Mouse (Mus musculus) heart, embryonic 10.5 days (tissue): ENCODE data around the gene Btn2a2. TPM values are rescaled to one million over a fixed set of nuclear protein-coding genes. Genes with fewer than 3 reads are reported as not detected.

Experiments used
- DNase-seq: peaks from one replicate; pipeline ENCODE4 v3.0.0-alpha.2; 2017; ENCODE audit warnings: low spot score
- H3K27ac ChIP-seq: fragments of 300-500 bp; sonication (generic); 2 replicates; pipeline ENCODE4 v1.5.1; 2016; ENCODE audit warnings: mild to moderate bottlenecking
- H3K27me3 ChIP-seq: fragments of 300-500 bp; sonication (generic); 2 replicates; pipeline ENCODE4 v1.6.1; 2016; ENCODE audit warnings: mild to moderate bottlenecking; ENCODE audit not compliant: poor library complexity, insufficient read depth, severe bottlenecking
- H3K36me3 ChIP-seq: fragments of 300-500 bp; sonication (generic); 2 replicates; pipeline ENCODE4 v1.6.1; 2016; ENCODE audit warnings: mild to moderate bottlenecking, moderate library complexity
- H3K4me1 ChIP-seq: fragments of 300-500 bp; sonication (generic); 2 replicates; pipeline ENCODE4 v1.6.1; 2016; ENCODE audit warnings: mild to moderate bottlenecking
- H3K4me3 ChIP-seq: fragments of 300-500 bp; sonication (generic); 2 replicates; pipeline ENCODE4 v1.5.1; 2016; ENCODE audit warnings: mild to moderate bottlenecking, moderate library complexity
- H3K9me3 ChIP-seq: fragments of 300-500 bp; sonication (generic); 2 replicates; pipeline ENCODE4 v1.6.1; 2016; ENCODE audit warnings: mild to moderate bottlenecking, moderate library complexity
- WGBS: fragments of 180-500 bp; shearing (Covaris S2); methylation state at CpG from one replicate; pipeline ENCODE4 v1.1.7; 2016; 5-methylcytosine and 5-hydroxymethylcytosine counted together
- polyA plus RNA-seq: library from polyadenylated mRNA; unstranded; fragments of >200 nt; fragmentation: Nextera tagmentation; extraction: Ambion mirVana; gene quantifications from 2 replicates; pipeline ENCODE4 v1.2.1, GENCODE M21; 2016

The Btn2a2 gene
- polyA plus RNA-seq, 1 experiment from 2014 or later, result 0.30 TPM

DNA sequence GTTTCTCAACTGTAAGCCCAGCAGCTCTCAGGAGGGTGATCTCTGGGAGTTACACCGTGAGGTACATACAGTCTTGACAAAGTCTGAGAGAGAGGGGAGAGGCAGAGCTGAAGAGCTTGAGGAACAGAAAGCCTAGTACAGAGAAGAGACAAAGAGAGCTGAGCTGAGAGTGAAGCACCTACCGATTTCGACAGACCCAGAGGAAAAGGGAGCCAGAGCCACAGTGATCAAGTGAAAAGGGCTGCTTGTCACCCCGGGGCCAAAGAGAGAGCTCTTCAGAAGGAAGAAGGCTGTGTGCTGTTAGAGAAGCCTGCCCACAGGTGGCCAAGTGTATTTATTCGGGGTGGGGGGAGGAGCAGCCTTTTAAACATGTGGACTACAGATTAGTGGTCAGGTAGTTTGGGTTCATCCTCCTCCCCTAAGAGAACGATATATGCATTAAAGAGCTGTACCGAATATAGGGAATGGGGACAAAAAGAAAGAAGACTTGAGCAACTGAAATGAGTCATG, 23.0 kb downstream of the Btn2a2 start, which contains the start of gene Btn1a1:
TSS of gene Btn1a1 (minus strand) at position 302 of the 510 bp plus-strand sequence.
- under 1% methylated on average over 7 of the region's 7 CpGs for WGBS
- H3K27ac ChIP-seq, result peak within 1 kb of the TSS; percentile 59

DNA sequence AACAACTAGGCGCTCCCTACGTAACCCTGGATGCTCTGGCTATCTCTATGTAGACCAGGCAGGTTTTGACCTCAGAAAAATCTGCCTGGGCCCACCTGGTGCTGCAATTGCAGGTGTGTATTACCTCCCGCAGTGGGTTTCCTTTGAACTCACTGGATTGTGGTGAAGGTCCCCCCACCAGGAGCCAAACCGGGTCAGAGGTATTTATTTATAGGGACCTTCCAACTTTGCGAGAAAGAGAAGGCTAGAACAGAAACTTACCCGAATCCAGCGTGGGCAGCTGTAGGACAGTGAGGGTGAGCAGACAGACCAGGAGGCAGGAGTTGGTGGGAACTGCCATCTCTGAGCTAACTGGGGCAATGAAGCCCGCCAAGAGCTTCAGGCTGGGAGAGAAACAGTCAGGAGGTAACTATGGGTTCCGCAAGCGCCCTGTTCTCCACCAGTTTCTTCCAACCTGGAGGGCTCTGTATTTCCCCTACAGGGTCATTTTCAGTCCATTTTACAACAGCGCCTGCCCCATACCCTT, 23.8 kb downstream of the Btn2a2 start:
- WGBS, result under 1% methylated on average over 11 of the region's 11 CpGs
- DNase-seq, result no peak
- Histone ChIP-seq H3K4me3 (peak overlapping the region; percentile 69), H3K27ac (peak overlapping the region; percentile 59), H3K9me3 (no peaks in the 10 kb centered on the region), H3K4me1 (peaks cover 20% of the 10 kb centered on the region), H3K36me3 (no peaks in the 10 kb centered on the region), H3K27me3 (no peaks in the 10 kb centered on the region)

More for the DNA sequence above, 23.0 kb downstream of the Btn2a2 start, which contains the start of gene Btn1a1:
- H3K36me3 ChIP-seq, result no peaks in the 10 kb centered on the region
- peak within 1 kb of the TSS; percentile 69 for H3K4me3 ChIP-seq
- H3K27me3 ChIP-seq, result no peaks in the 10 kb centered on the region
- H3K9me3 ChIP-seq, result no peaks in the 10 kb centered on the region
- no peak for DNase-seq
- H3K4me1 ChIP-seq, result peaks cover 20% of the 10 kb centered on the region

DNA sequence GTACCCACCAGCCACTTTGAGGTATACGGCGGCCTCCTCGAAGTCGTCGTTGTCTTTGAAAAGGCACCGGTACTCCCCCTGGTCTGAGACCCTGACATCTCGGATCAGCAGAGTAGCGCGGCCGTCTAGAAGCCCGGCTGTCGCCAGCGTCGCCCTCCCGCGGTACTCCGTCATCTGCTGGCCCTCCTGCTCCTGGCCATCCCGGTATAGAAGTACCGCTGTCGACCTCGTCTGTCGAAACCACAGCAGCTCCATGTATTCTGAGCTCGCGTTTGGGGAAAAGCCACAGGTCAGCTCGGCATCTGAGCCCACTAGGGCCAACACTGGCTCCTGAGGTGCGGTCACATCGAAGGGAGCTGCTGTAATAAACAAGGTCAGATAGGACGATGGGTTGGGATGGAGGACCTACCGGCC, 24.4 kb downstream of the Btn2a2 start:
- H3K4me1 ChIP-seq, result peaks cover 24% of the 10 kb centered on the region

DNA sequence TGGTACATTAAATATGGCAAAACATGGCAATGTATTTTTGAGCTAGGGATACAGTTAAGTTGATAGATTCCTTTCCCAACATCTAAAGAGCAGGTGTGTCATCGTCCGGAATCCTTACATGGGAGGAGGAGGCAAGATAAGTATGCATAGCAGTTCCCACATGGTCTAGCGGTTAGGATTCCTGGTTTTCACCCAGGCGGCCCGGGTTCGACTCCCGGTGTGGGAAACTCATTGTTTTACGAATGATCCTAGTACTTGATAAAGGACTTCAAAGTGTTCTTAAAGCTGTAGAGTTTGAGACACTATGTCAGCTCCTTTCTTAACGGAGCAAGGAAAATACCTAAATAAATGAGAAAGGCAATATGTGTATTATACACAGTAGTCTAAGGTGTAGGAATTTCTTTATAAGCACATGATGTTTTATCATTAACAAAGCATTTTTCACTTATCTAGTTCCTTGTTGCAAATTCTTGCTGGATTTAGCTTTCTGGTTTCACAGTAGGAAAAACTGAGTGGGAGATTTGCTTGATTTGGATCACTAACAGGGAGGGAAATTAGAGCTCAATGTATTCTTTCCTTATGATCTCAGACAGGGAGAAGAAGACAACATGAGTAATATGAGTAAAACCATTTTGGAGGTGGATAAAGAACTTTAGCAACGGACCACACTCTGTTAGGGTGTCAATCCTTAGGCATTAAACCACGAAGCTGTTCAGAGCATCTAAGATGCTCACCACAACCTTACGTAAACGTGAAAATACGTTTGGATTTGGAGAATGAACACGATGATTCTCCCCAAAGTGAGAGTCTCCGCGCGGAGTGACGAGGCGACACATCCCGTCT, 25.1 kb downstream of the Btn2a2 start:
- under 1% methylated on average over 21 of the region's 21 CpGs for WGBS
- Histone ChIP-seq H3K27me3 (no peaks in the 10 kb centered on the region), H3K4me3 (peak overlapping the region; percentile 69), H3K36me3 (no peaks in the 10 kb centered on the region), H3K4me1 (peaks cover 25% of the 10 kb centered on the region), H3K9me3 (no peaks in the 10 kb centered on the region), H3K27ac (peak overlapping the region; percentile 59)
- DNase-seq, result peak; percentile 91

More for the DNA sequence above, 24.4 kb downstream of the Btn2a2 start:
- H3K27ac ChIP-seq, result peak overlapping the region; percentile 59
- no peaks in the 10 kb centered on the region for H3K27me3 ChIP-seq
- H3K9me3 ChIP-seq, result no peaks in the 10 kb centered on the region
- H3K4me3 ChIP-seq, result peak overlapping the region; percentile 69
- H3K36me3 ChIP-seq, result no peaks in the 10 kb centered on the region
- DNase-seq, result peak; percentile 78
- whole genome bisulfite sequencing, result under 1% methylated on average over 29 of the region's 29 CpGs

DNA sequence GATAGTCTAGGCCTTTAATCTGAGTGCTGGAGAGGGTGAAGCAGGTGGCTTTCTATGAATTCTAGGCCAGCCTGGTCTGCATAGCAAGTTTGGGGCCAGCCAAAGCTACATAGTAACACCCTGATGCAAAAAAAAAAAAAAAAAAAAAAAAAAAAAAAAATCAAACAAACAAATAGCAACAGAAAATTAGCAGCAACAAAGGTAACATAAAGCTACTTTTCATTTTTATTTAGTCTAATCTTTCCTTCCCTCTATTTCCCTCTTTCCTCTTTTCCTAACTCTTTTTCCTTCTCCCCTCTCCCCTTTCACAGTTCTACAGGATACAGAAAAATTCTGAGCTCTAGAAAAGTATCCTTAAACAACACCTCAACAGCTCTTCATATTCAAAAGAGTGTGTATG, 26.0 kb downstream of the Btn2a2 start:
- Histone ChIP-seq H3K4me1 (peaks cover 25% of the 10 kb centered on the region), H3K36me3 (no peaks in the 10 kb centered on the region), H3K27ac (no peak overlapping the region), H3K27me3 (0 out of 2 replicates have a peak, but pooled peaks cover 2% of the 10 kb centered on the region), H3K4me3 (no peak overlapping the region), H3K9me3 (no peaks in the 10 kb centered on the region)
- no peak for DNase-seq

DNA sequence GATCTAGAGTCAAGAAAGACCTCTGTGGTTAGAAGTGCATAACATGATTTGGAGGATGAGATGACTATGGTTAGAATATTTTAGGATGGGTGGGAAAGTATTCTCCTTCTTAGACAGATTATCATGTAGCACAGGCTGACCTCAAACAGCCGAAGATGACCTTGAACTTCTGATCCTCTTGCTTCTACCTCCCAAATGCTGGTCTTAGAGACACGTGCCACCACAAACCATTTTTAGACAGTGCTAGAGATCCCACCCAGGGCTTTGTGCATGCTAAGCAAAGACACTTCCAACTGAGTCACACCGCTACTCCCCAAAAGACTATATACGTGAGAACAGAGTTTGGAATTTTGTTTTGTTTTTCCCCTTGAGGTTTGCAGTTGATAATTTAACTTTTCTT, 26.6 kb downstream of the Btn2a2 start:
- H3K27me3 ChIP-seq, result 0 out of 2 replicates have a peak, but pooled peaks cover 4% of the 10 kb centered on the region
- H3K9me3 ChIP-seq, result no peaks in the 10 kb centered on the region
- H3K27ac ChIP-seq, result no peak overlapping the region
- H3K4me1 ChIP-seq, result peaks cover 25% of the 10 kb centered on the region
- H3K4me3 ChIP-seq, result no peak overlapping the region
- H3K36me3 ChIP-seq, result no peaks in the 10 kb centered on the region
- 73% methylated on average over 4 of the region's 4 CpGs for WGBS
- DNase-seq, result no peak

DNA sequence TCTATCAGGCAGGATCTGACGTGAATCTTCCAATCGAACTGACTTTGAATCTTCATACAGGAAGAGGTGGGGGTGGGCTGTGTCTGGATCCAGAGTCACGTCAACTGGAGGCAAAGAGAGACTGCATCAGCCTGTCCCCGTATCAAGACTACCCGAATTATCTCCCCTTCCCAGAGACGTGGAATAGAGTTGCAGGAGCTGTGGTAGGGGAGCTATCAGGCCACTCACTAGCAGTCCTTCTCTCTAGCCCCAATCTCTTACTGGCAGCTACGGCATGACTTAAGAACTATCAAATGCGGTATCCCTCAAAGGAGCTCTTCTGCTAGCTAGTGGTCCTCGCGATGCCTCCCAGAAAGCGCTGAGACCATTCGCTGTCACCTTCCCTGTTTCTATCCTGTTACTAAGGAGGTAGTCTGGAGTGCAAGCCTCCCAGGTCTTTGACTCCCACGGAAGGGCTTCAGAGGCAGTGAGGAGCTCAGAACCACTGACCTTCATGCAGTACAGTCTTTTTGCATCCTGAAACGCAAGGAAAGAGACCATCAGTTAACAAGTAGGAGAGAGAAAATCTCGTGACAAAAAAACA, 29.3 kb downstream of the Btn2a2 start:
- Histone ChIP-seq H3K9me3 (no peaks in the 10 kb centered on the region), H3K4me1 (peaks cover 7% of the 10 kb centered on the region; the same call in 1 of the 2 replicates), H3K27ac (peak overlapping the region; percentile 36; the same call in 1 of the 2 replicates), H3K27me3 (0 out of 2 replicates have a peak, but pooled peaks cover 4% of the 10 kb centered on the region), H3K36me3 (no peaks in the 10 kb centered on the region), H3K4me3 (peak overlapping the region; percentile 49)
- 8% methylated on average over 15 of the region's 15 CpGs for WGBS
- DNase-seq, result peak; percentile 87

DNA sequence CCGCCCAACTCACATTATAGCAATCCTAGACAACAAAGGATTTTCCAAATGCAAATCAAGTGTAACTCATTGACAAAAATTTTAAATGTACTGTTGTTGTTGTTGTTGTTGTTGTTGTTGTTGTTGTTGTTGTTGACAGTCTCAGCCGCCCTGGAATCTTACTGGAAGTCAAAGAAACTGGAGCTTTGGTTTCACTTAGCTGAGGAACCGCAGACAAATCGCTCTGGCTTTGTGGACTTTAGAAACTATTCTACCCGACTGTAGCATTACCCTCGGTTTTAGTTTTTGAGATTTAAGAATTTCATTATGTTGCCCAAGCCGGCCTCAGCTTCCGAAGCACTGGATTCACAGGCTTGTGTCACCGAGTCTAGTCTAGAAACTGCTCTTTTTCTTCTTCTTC, 34.7 kb downstream of the Btn2a2 start:
- under 1% methylated on average over 9 of the region's 9 CpGs for WGBS
- Histone ChIP-seq H3K36me3 (no peaks in the 10 kb centered on the region), H3K27me3 (0 out of 2 replicates have a peak, but pooled peaks cover 4% of the 10 kb centered on the region), H3K27ac (peak overlapping the region; percentile 82), H3K4me1 (peaks cover under 1% of the 10 kb centered on the region; the same call in 1 of the 2 replicates), H3K4me3 (peak overlapping the region; percentile 68), H3K9me3 (no peaks in the 10 kb centered on the region)
- DNase-seq, result no peak

DNA sequence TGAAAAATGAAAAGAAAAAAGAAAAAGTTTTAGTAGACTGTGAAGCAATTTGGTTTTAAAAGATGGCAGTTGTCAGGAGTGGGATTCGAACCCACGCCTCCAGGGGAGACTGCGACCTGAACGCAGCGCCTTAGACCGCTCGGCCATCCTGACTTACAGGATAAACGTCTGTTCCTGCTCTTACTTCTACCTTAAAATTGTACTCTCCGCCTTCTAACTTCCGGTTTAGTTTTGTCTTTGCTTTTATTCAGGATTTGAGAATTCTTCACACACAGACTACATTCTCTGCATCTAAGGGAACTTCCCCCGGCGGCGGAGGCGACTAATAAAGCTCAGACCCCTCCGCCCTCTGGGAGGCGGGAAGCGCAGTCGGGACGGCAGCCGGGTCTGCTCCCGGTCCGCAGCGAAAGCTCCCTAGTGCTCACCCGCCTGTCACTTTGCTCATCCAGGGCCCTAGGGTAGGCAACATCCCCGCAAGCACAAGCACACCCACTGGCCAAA, 35.2 kb downstream of the Btn2a2 start:
- 0 out of 2 replicates have a peak, but pooled peaks cover 4% of the 10 kb centered on the region for H3K27me3 ChIP-seq
- DNase-seq, result peak; percentile 90
- peak overlapping the region; percentile 68 for H3K4me3 ChIP-seq
- peaks cover 5% of the 10 kb centered on the region; the same call in 1 of the 2 replicates for H3K4me1 ChIP-seq
- peak overlapping the region; percentile 82 for H3K27ac ChIP-seq
- no peaks in the 10 kb centered on the region for H3K36me3 ChIP-seq
- under 1% methylated on average over 25 of the region's 25 CpGs for WGBS
- H3K9me3 ChIP-seq, result no peaks in the 10 kb centered on the region

DNA sequence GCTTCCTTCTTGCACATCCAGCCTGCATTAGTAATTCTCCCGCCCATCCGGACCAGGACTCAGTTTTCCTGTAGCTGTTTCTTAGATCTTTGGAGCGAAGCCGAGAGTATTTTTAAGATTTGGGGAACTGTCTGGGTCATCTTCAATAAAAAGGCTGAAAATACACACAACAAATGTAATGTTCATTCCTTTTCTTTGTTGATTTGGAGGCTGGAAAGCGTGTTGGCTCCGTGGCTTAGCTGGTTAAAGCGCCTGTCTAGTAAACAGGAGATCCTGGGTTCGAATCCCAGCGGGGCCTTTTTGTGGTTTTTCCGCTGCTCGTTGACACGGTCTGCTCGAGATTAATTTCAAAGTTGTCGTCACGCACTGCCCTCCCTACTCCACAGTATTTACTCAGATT, 38.3 kb downstream of the Btn2a2 start:
- under 1% methylated on average over 15 of the region's 15 CpGs for WGBS
- peak; percentile 92 for DNase-seq
- Histone ChIP-seq H3K4me1 (peaks cover 5% of the 10 kb centered on the region; the same call in 1 of the 2 replicates), H3K27ac (peak overlapping the region; percentile 76), H3K4me3 (peak overlapping the region; percentile 70), H3K36me3 (no peaks in the 10 kb centered on the region), H3K27me3 (no peaks in the 10 kb centered on the region), H3K9me3 (no peaks in the 10 kb centered on the region)

DNA sequence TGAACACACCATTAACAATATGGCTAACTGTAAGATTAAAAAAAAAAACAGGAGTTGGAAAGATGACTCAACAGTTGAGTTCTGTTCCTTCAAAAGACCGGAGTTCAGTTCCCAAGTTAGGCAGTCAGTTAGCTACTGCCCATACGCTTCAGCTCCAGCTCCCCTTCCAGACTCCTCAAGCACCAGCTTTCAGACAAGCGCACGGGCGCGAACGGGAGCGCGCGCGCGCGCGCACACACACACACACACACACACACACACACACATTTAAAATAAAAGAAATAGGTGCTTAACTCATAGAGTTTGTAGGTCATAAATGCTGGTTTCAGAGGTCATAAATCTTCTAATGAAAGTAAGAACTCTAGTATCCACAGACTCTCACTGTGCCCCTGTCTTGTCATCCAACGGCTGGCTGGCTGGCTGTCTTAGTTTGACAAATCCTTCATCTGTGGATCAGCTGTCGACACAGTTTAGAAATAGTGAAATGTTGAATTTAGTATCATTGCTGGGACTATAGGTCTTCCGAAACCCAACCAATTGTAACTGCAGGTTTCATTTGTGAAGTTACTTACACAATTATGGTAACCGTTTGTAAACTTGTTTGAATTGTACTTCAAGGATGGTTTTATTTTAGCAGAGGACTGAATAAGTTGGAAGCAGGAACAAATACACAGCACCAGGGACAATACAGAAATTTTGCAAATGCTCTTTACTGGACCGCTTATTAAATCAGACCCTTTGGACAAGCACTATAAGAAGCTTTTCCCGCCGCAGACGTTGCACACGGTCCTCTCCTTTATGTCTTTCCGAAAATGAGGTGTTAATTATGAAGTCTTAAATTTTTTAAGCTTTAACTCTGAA, 39.2 kb downstream of the Btn2a2 start:
- Histone ChIP-seq H3K9me3 (no peaks in the 10 kb centered on the region), H3K27ac (peak overlapping the region; percentile 76), H3K4me3 (peak overlapping the region; percentile 70), H3K36me3 (no peaks in the 10 kb centered on the region), H3K4me1 (peaks cover 8% of the 10 kb centered on the region), H3K27me3 (no peaks in the 10 kb centered on the region)
- peak; percentile 93 for DNase-seq
- under 1% methylated on average over 24 of the region's 24 CpGs for WGBS

DNA sequence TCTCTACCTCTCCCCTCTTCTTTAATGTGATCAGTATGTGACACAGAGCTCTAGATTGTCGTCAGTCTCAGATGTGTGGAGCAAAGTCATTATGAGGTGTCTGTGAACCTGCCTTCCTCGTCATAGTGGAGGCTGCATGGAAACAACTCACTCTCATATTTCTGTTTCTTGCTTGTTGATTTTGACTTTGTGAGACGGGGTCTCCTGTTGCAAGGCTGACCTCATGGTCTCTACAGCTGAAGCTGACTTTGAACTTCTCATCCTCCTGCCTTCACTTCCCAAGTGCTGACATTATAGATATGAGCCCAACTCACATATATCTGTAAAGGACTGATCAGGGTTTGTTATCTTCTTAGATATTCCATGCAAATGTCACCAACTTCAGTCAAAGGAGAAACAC, 39.9 kb downstream of the Btn2a2 start:
- WGBS, result 34% methylated on average over 3 of the region's 3 CpGs
- H3K27ac ChIP-seq, result no peak overlapping the region; the same call in 1 of the 2 replicates

More for the DNA sequence above, 39.9 kb downstream of the Btn2a2 start:
- Histone ChIP-seq H3K9me3 (no peaks in the 10 kb centered on the region), H3K4me1 (peaks cover 10% of the 10 kb centered on the region), H3K27me3 (no peaks in the 10 kb centered on the region), H3K4me3 (peak overlapping the region; percentile 70), H3K36me3 (no peaks in the 10 kb centered on the region)
- DNase-seq, result no peak
